Mouse (Mus musculus) kidney, embryonic 14.5 days (tissue): ENCODE data around the gene Tmem131l. TPM values are rescaled to one million over a fixed set of nuclear protein-coding genes. Genes with fewer than 3 reads are reported as not detected.

Experiments
- polyA plus RNA-seq: library from polyadenylated mRNA; unstranded; fragments of >200 nt; fragmentation: Nextera tagmentation; extraction: Ambion mirVana; gene quantifications from 2 replicates; pipeline ENCODE4 v1.2.1, GENCODE M21; 2014

Tmem131l gene
- polyA plus RNA-seq, 1 experiment from 2014 or later, result 45.3 TPM

Other genes starting within 250 kb of the Tmem131l start
- 1.3 and 3.4 TPM in 2 replicates for gene Tlr2, start 198.4 kb downstream of the Tmem131l start, polyA plus RNA-seq
- 19.9 and 22.1 TPM in 2 replicates for gene Mnd1, start 115.6 kb upstream of the Tmem131l start, polyA plus RNA-seq
- gene Gm6525, start 133.9 kb upstream of the Tmem131l start, polyA plus RNA-seq, result 0.44 and 1.1 TPM in 2 replicates